Mouse (Mus musculus) midbrain, embryonic 11.5 days (tissue): Measurements from ENCODE around the gene Rgs10. TPM values are rescaled to one million over a fixed set of nuclear protein-coding genes. Genes with fewer than 3 reads are reported as not detected.

Experiments
- ATAC-seq: fragments of 200-750 bp; cut with Nextera tagmentation; 2 replicates; pipeline ENCODE4 v1.8.0; 2017; ENCODE audit warnings: moderate TSS enrichment, moderate library complexity; ENCODE audit not compliant: low FRiP score
- DNase-seq: peaks from one replicate; pipeline ENCODE4 v3.0.0; 2015; ENCODE audit warnings: low spot score; ENCODE audit errors: missing footprints
- H3K27ac ChIP-seq: fragments of 300-500 bp; sonication (generic); 2 replicates; pipeline ENCODE4 v1.5.1; 2014; ENCODE audit warnings: low read depth, low read length
- H3K27me3 ChIP-seq: fragments of 300-500 bp; sonication (generic); 2 replicates; pipeline ENCODE4 v1.6.1; 2014; ENCODE audit warnings: mild to moderate bottlenecking, low read length, moderate library complexity, mixed read lengths; ENCODE audit not compliant: control insufficient read depth, insufficient read depth
- H3K36me3 ChIP-seq: fragments of 300-500 bp; sonication (generic); 2 replicates; pipeline ENCODE4 v1.6.1; 2014; ENCODE audit warnings: mild to moderate bottlenecking, low read length, moderate library complexity, mixed read lengths; ENCODE audit not compliant: control insufficient read depth, insufficient read depth
- H3K4me1 ChIP-seq: fragments of 300-500 bp; sonication (generic); 2 replicates; pipeline ENCODE4 v1.6.1; 2014; ENCODE audit warnings: low read length; ENCODE audit not compliant: control insufficient read depth, insufficient read depth
- H3K4me2 ChIP-seq: fragments of 300-500 bp; sonication (generic); 2 replicates; pipeline ENCODE4 v1.6.1; 2014; ENCODE audit warnings: mild to moderate bottlenecking, moderate library complexity
- H3K4me3 ChIP-seq: fragments of 300-500 bp; sonication (generic); 2 replicates; pipeline ENCODE4 v1.5.1; 2014; ENCODE audit warnings: low read depth, low read length
- H3K9ac ChIP-seq: fragments of 300-500 bp; sonication (generic); 2 replicates; pipeline ENCODE4 v1.6.1; 2014; ENCODE audit warnings: low read length
- H3K9me3 ChIP-seq: fragments of 300-500 bp; sonication (generic); 2 replicates; pipeline ENCODE4 v1.6.1; 2016; ENCODE audit warnings: low read length; ENCODE audit not compliant: control insufficient read depth
- WGBS: fragments of 180-500 bp; shearing (Covaris S2); extraction: QIAGEN DNeasy Blood & Tissue Kit; methylation state at CpG from one replicate; pipeline ENCODE4 v1.1.7; 2014; 5-methylcytosine and 5-hydroxymethylcytosine counted together
- polyA plus RNA-seq: library from polyadenylated mRNA; unstranded; fragments of >200 nt; fragmentation: Nextera tagmentation; extraction: Ambion mirVana; gene quantifications from 2 replicates; pipeline ENCODE4 v1.2.1, GENCODE M21; 2014

Gene Rgs10
- 10.0 and 11.7 TPM in 2 replicates for polyA plus RNA-seq

GRCm38 (mm10) chr7:128417930-128418779, at the start of gene Rgs10:
TSS of gene Rgs10 (minus strand) at chr7:128418758.
- Histone ChIP-seq H3K4me3 (peak within 1 kb of the TSS; percentile 63), H3K9me3 (no peaks in the 10 kb centered on the region), H3K9ac (peak within 1 kb of the TSS; percentile 60), H3K27ac (no peak within 1 kb of the TSS), H3K36me3 (no peaks in the 10 kb centered on the region), H3K4me1 (peaks cover 11% of the 10 kb centered on the region), H3K27me3 (peaks cover 54% of the 10 kb centered on the region), H3K4me2 (peak within 1 kb of the TSS; percentile 90)
- peak; percentile 84 for ATAC-seq
- DNase-seq: peak; percentile 96
- WGBS: under 1% methylated on average over 85 of the region's 102 CpGs

DNA sequence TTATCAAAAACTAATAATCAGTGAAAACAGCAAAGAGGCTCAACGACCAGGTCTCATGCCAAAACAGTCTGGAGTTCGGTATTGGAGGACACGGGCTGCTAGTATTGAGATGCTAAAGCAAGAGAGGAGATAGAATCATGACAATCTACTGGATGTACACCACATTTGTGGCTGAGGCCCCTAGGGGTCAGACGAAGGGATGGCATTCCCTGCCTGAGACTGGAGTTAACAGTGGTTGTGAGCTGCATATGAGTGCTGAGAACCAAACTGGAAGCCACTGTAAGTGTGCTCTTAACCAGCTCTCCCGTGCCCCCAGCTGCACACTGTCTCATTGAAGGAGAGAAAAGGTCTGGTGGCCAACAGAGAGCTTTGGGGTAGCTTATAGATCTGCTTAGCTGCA, 43.8 kb upstream of the Rgs10 start:
- Histone ChIP-seq H3K27me3 (no peaks in the 10 kb centered on the region), H3K4me3 (peak overlapping the region; percentile 93; the same call in 1 of the 2 replicates), H3K4me2 (peak overlapping the region; percentile 54), H3K9me3 (no peaks in the 10 kb centered on the region), H3K27ac (no peak overlapping the region), H3K36me3 (no peaks in the 10 kb centered on the region), H3K4me1 (peaks cover 14% of the 10 kb centered on the region), H3K9ac (peak overlapping the region; percentile 54)
- no peak for ATAC-seq
- WGBS: 67% methylated on average over 5 of the region's 5 CpGs
- DNase-seq: no peak

- no peaks in the 10 kb centered on the region for H3K36me3 ChIP-seq
- WGBS: under 1% methylated on average over 69 of the region's 69 CpGs
- no peaks in the 10 kb centered on the region for H3K9me3 ChIP-seq
- peak within 1 kb of the TSS; percentile 92 for H3K9ac ChIP-seq
- H3K4me1 ChIP-seq: peaks cover 14% of the 10 kb centered on the region
- peak within 1 kb of the TSS; percentile 93 for H3K4me3 ChIP-seq
- H3K4me2 ChIP-seq: peak within 1 kb of the TSS; percentile 83
- ATAC-seq: peak; percentile 98
- H3K27ac ChIP-seq: peak within 1 kb of the TSS; percentile 87
- DNase-seq: peak; percentile 99
- H3K27me3 ChIP-seq: no peaks in the 10 kb centered on the region
These were observed 43.0 kb upstream of the Rgs10 start, which contains the start of gene Tial1 for GRCm38 (mm10) chr7:128461285-128462215. TSS of gene Tial1 (minus strand) at chr7:128461717.

GRCm38 (mm10) chr7:128460865-128461228, 42.3 kb upstream of the Rgs10 start:
- Histone ChIP-seq H3K36me3 (no peaks in the 10 kb centered on the region), H3K27me3 (no peaks in the 10 kb centered on the region), H3K4me3 (peak overlapping the region; percentile 93), H3K4me2 (peak overlapping the region; percentile 83), H3K4me1 (peaks cover 14% of the 10 kb centered on the region), H3K27ac (peak overlapping the region; percentile 87), H3K9me3 (no peaks in the 10 kb centered on the region), H3K9ac (peak overlapping the region; percentile 92)
- peak; percentile 94 for DNase-seq
- ATAC-seq: peak; percentile 49
- WGBS: 1% methylated on average over 19 of the region's 23 CpGs

- peak overlapping the region; percentile 83 for H3K4me2 ChIP-seq
- H3K27me3 ChIP-seq: no peaks in the 10 kb centered on the region
- H3K9me3 ChIP-seq: no peaks in the 10 kb centered on the region
- peak overlapping the region; percentile 87 for H3K27ac ChIP-seq
- H3K4me3 ChIP-seq: peak overlapping the region; percentile 93
- ATAC-seq (no peak; the same call in 1 of the 2 replicates), DNase-seq (peak; percentile 95)
- H3K4me1 ChIP-seq: peaks cover 14% of the 10 kb centered on the region
- WGBS: under 1% methylated on average over 36 of the region's 36 CpGs
- H3K9ac ChIP-seq: peak overlapping the region; percentile 92
- H3K36me3 ChIP-seq: no peaks in the 10 kb centered on the region
These were observed 41.7 kb upstream of the Rgs10 start for GRCm38 (mm10) chr7:128460131-128460864.

DNA sequence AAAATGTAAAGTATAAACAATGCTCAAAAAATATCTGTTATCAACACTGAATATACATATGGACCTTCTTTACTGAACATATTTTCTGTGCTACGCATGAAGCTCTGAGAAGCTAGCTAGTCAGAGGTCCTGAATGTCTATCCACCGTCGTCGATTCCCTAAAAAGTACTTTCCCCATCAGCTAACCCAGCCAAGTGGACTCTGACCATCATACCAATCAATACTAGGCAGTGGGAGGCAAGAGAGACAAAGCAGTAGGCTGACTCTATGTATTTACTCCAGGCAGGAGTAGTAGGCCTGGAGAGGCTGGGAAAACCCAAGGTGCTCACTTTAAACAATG, 41.2 kb upstream of the Rgs10 start:
- ATAC-seq: no peak
- Histone ChIP-seq H3K36me3 (no peaks in the 10 kb centered on the region), H3K9me3 (no peaks in the 10 kb centered on the region), H3K4me3 (peak overlapping the region; percentile 93), H3K4me2 (peak overlapping the region; percentile 83), H3K4me1 (peaks cover 14% of the 10 kb centered on the region), H3K27ac (no peak overlapping the region), H3K9ac (peak overlapping the region; percentile 92), H3K27me3 (no peaks in the 10 kb centered on the region)
- DNase-seq: no peak
- 20% methylated on average over 4 of the region's 4 CpGs for WGBS

DNA sequence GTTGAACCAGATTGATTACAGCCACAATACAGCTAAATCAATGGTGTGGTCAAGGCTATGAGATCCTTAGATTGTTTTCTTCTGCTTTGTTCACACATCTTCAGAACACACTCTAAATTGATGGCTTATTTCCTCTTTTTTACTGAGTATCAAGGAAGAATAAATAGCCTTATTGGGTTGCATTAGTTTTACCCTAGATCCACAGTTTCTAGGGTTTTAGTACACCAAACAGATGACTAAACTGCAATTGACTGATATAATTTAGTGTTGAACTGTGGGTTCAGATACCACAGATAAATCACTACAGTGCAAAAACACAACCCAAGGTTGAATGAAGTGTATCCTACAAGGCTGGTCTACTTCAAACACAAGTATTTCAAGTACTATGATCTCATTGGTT, 39.5 kb upstream of the Rgs10 start:
- Histone ChIP-seq H3K9me3 (no peaks in the 10 kb centered on the region), H3K4me2 (no peak overlapping the region), H3K9ac (no peak overlapping the region), H3K4me1 (peaks cover 14% of the 10 kb centered on the region), H3K36me3 (no peaks in the 10 kb centered on the region; the same call in 1 of the 2 replicates), H3K4me3 (no peak overlapping the region), H3K27me3 (no peaks in the 10 kb centered on the region), H3K27ac (no peak overlapping the region)
- no peak for DNase-seq
- ATAC-seq: no peak

DNA sequence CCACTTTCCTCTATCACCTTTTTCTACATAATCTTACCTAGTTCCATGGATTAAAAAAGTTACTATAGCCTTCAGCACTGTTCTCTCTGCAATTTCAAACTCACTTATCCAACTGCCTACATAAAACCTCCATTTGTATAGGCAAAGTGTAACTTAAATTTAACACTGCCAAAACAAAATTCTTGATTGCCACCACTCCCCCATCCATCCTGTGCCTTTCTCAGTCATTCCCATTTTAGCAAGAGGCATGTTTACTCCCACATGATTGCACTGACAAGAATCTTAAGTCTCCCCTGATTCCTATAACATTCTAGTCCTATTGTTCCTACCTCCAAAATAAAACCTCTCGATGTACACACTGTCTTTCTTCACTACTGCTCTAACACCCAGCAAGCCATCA, 34.2 kb upstream of the Rgs10 start:
- no peaks in the 10 kb centered on the region for H3K4me1 ChIP-seq
- H3K36me3 ChIP-seq: peaks cover 2% of the 10 kb centered on the region; the same call in 1 of the 2 replicates

More for the DNA sequence above, 34.2 kb upstream of the Rgs10 start:
- 97% methylated on average over 1 of the region's 1 CpGs for WGBS
- Histone ChIP-seq H3K27me3 (no peaks in the 10 kb centered on the region), H3K4me2 (no peak overlapping the region), H3K4me3 (no peak overlapping the region), H3K9me3 (no peaks in the 10 kb centered on the region), H3K27ac (no peak overlapping the region), H3K9ac (no peak overlapping the region)
- DNase-seq (no peak), ATAC-seq (no peak)
